Mouse (Mus musculus): Measurements from ENCODE around the gene Gm49355.

DNA sequence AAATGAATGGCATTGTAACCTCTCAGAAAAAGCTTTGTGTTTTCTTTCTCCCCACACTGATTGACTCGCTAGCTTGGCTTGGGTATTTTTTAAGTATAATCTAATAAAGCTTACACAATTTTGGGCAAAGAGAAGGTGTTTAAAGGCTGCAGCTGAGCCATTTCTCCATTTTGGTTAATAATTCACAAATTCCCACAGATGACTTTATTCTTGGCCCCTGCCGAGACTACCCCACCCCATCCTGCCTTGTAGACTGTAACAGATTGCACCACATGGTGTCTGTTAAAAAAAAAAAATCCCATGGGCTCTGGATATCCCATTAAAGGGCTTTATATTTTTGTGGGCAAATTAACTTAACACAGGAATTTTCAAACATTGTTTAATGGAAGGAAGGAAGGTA is 19.3 kb downstream of the Gm49355 start:
- TF ChIP-seq CTCF (IDR thresholded peaks at IDR 0.05; ENCODE audit: control insufficient read depth, insufficient read depth, insufficient read length) (no peak), USF1 (IDR thresholded peaks at IDR 0.05; ENCODE audit: low read depth) (no peak), MAX (IDR thresholded peaks at IDR 0.05) (no peak), FOSL1 (IDR thresholded peaks at IDR 0.05; ENCODE audit: insufficient read depth, low read length, poor library complexity, severe bottlenecking) (no peak)

All from C2C12 (cell line).